Mouse (Mus musculus) inflammation-experienced regulatory T-cells, adult 6 months (primary cell): ENCODE data around the gene Polr1c. TPM values are rescaled to one million over a fixed set of nuclear protein-coding genes. Genes with fewer than 3 reads are reported as not detected.

Experiments
- ATAC-seq: one replicate; pipeline ENCODE4 v1.8.0; 2017
- polyA plus RNA-seq, 3 experiments: library from polyadenylated mRNA; unstranded; fragments of 100-300 nt; shearing (Covaris generic); gene quantifications; one replicate each; pipeline ENCODE4 v1.2.1; 2017

Polr1c gene
- polyA plus RNA-seq, 3 experiments from 2014 or later: 76.3 to 119 (median 100) TPM

- ATAC-seq: peak; percentile 53
Measured at GRCm38 (mm10) chr17:46203078-46203477, 44.8 kb downstream of the Polr1c start.

GRCm38 (mm10) chr17:46202421-46203071, 45.3 kb downstream of the Polr1c start, which contains the start of the genes Polh and Xpo5:
Polh (minus strand) TSS chr17:46202645.
Xpo5 (plus strand) TSS chr17:46202782.
- peak; percentile 84 for ATAC-seq

DNA sequence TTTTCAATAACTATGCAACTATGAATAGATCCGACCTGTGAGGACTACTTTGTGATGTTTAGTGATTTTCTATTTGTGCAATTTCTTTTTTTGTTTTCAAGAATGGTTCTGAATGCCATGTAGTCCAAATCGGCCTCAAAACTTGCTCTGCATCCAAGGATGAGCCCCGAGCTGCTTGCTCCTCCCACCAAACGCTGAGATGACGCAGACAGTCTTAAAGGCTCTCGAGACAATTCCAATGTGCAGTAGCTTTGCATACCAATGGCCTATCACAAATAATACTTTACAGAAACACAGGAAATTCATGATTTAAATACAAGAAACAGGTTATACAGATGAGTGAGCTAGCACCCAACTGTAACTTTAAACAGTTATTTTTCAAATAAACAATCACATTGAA, 46.7 kb downstream of the Polr1c start:
- ATAC-seq: no peak

Other genes with a start within 250 kb of the Polr1c start
- gene Vegfa, start 215.7 kb downstream of the Polr1c start, polyA plus RNA-seq: not detected
- gene Mrps18a, start 137.1 kb downstream of the Polr1c start, polyA plus RNA-seq: 100 to 1,000 TPM in 2 of 3 experiments, 10 to 100 TPM in 1; 97.0 to 127 (median 110) TPM
- gene Rsph9, start 103.8 kb downstream of the Polr1c start, polyA plus RNA-seq: 1 to 10 TPM in 2 of 3 experiments, under 1 TPM in 1; 0.94 to 2.3 (median 1.3) TPM
- gene Mad2l1bp, start 94.5 kb downstream of the Polr1c start, polyA plus RNA-seq: 10 to 100 TPM; 47.3 to 55.4 (median 53.1) TPM
- gene Gtpbp2, start 87.0 kb downstream of the Polr1c start, polyA plus RNA-seq: 10 to 100 TPM; 47.8 to 71.3 (median 51.3) TPM
- 10 to 100 TPM in 1 of 3 experiments, 1 to 10 TPM in 2; 6.4 to 20.1 (median 8.2) TPM for gene Polh, start 45.4 kb downstream of the Polr1c start, polyA plus RNA-seq
- gene Xpo5, start 45.3 kb downstream of the Polr1c start, polyA plus RNA-seq: 10 to 100 TPM; 24.9 to 35.4 (median 28.8) TPM
- gene Yipf3, start within 50 bp of the Polr1c start, polyA plus RNA-seq: 10 to 100 TPM; 44.2 to 58.7 (median 47.1) TPM
- under 1 TPM in 1 of 3 experiments, not detected in 2; 0.28 TPM for gene Lrrc73, start 5.5 kb upstream of the Polr1c start, polyA plus RNA-seq
- gene Tjap1, start 35.0 kb upstream of the Polr1c start, polyA plus RNA-seq: 10 to 100 TPM; 16.2 to 20.0 (median 19.1) TPM
- gene Dlk2, start 49.4 kb upstream of the Polr1c start, polyA plus RNA-seq: not detected
- 1 to 10 TPM; 1.8 to 3.9 (median 2.8) TPM for gene Abcc10, start 80.3 kb upstream of the Polr1c start, polyA plus RNA-seq
- 1 to 10 TPM; 2.5 to 5.7 (median 3.9) TPM for gene Zfp318, start 135.7 kb upstream of the Polr1c start, polyA plus RNA-seq
- gene Crip3, start 180.9 kb upstream of the Polr1c start, polyA plus RNA-seq: not detected
- not detected for gene Slc22a7, start 190.4 kb upstream of the Polr1c start, polyA plus RNA-seq
- 1 to 10 TPM in 1 of 3 experiments, under 1 TPM in 2; 0.57 to 1.2 (median 0.58) TPM for gene Ttbk1, start 239.6 kb upstream of the Polr1c start, polyA plus RNA-seq
- 10 to 100 TPM in 1 of 3 experiments, 1 to 10 TPM in 2; 4.6 to 17.6 (median 6.8) TPM for gene Dnph1, start 248.7 kb upstream of the Polr1c start, polyA plus RNA-seq